Mouse (Mus musculus): ENCODE data around the gene Agk. TPM values are rescaled to one million over a fixed set of nuclear protein-coding genes. Genes with fewer than 3 reads are reported as not detected.

Agk gene
- total and polyA plus RNA-seq, 3 experiments: 29.7 to 29.9 TPM; not detected in 1

DNA sequence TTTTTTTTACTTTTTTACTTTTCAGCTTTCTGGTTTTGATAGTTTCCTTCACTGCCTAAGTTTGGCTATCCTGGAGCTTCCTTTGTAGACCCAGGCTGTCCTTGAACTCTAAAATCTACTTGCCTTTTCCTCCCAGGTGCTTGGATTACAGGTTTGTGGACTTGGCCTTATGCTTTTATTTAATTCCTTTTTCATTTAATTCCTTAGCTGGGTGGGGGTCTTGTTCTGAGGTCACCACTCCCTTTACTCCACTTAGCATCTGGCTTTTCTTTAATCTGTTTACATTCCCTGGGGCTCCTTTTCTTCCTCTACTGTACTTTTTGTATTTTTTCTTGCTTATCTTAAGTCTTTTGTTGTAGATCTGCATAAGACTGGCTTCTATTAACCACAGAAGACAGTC, 25.1 kb downstream of the Agk start:
- DNase-seq (ENCODE audit: low read depth, low spot score): no peak
- H3K27ac ChIP-seq (ENCODE audit: control insufficient read depth, low read depth, low read length): no peak overlapping the region
- no peaks in the 10 kb centered on the region for H3K27me3 ChIP-seq (ENCODE audit: control insufficient read depth in 1 of 2, insufficient read depth in 2 of 2, low read length in 2 of 2)
- H3K9me3 ChIP-seq (replicated peaks; ENCODE audit: insufficient read depth, low read length): no peaks in the 10 kb centered on the region
- H3K79me2 ChIP-seq (ENCODE audit: control insufficient read depth, insufficient read depth, low read length, poor library complexity): no peaks in the 10 kb centered on the region
- H3K4me1 ChIP-seq (ENCODE audit: control insufficient read depth in 1 of 2, insufficient read depth in 2 of 2, low read length in 2 of 2): peaks cover 4 to 11% of the 10 kb centered on the region in 2 experiments; a peak in 3 of 4 replicates
- H3K36me3 ChIP-seq (ENCODE audit: control insufficient read depth in 1 of 2, insufficient read depth in 2 of 2, low read length in 2 of 2): peaks cover 6 to 18% of the 10 kb centered on the region in 2 experiments
- no peak overlapping the region for H3K9ac ChIP-seq (ENCODE audit: control insufficient read depth, low read depth, low read length, poor library complexity, severe bottlenecking)
- no peak for TF ChIP-seq TAL1 (IDR thresholded peaks at IDR 0.05; ENCODE audit: low read length)
- no peak overlapping the region for H3K4me3 ChIP-seq (ENCODE audit: control insufficient read depth in 1 of 2, insufficient read depth in 1 of 2, low read depth in 2 of 2, low read length in 2 of 2)

DNA sequence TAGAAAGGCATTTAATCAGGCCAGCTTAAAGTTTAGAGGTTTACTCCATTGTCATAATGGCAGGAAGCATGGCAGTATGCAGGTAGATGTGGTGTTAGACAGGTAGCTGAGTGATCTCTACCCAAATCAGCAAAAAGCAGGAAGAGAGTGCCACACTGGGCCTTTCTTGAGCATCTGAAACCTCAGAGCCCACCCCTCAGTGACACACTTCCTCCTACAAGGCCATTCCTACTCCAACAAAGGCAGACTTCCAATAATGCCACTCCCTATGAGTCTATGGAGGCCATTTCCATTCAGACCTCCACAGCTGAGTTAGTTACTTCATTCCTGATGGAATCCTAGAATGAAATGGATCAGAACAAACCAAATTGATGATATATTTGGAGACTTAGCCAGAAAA, 25.9 kb downstream of the Agk start:
- Histone ChIP-seq H3K79me2 (ENCODE audit: control insufficient read depth, insufficient read depth, low read length, poor library complexity) (no peaks in the 10 kb centered on the region), H3K27me3 (ENCODE audit: control insufficient read depth in 1 of 2, insufficient read depth in 2 of 2, low read length in 2 of 2) (no peaks in the 10 kb centered on the region), H3K9me3 (replicated peaks; ENCODE audit: insufficient read depth, low read length) (no peaks in the 10 kb centered on the region), H3K4me3 (ENCODE audit: control insufficient read depth in 1 of 2, insufficient read depth in 1 of 2, low read depth in 2 of 2, low read length in 2 of 2) (no peak overlapping the region), H3K4me1 (ENCODE audit: control insufficient read depth in 1 of 2, insufficient read depth in 2 of 2, low read length in 2 of 2) (peaks cover 4 to 11% of the 10 kb centered on the region in 2 experiments; a peak in 3 of 4 replicates), H3K27ac (ENCODE audit: control insufficient read depth, low read depth, low read length) (no peak overlapping the region), H3K36me3 (ENCODE audit: control insufficient read depth in 1 of 2, insufficient read depth in 2 of 2, low read length in 2 of 2) (peaks cover 6 to 18% of the 10 kb centered on the region in 2 experiments), H3K9ac (ENCODE audit: control insufficient read depth, low read depth, low read length, poor library complexity, severe bottlenecking) (no peak overlapping the region)
- TF ChIP-seq UBTF (IDR thresholded peaks at IDR 0.05; ENCODE audit: borderline replicate concordance, insufficient read depth, low read depth, low read length) (no peak), POLR2AphosphoS5 (IDR thresholded peaks at IDR 0.05; ENCODE audit: borderline replicate concordance, low read depth, low read length) (no peak), SMC3 (IDR thresholded peaks at IDR 0.05; ENCODE audit: low read depth, low read length) (no peak), SIN3A (IDR thresholded peaks at IDR 0.05; ENCODE audit: low read length) (no peak), ZNF384 (IDR thresholded peaks at IDR 0.05; ENCODE audit: low read depth, low read length) (no peak), RAD21 (IDR thresholded peaks at IDR 0.05; ENCODE audit: low read depth, low read length) (no peak), MXI1 (IDR thresholded peaks at IDR 0.05; ENCODE audit: low read depth, low read length) (no peak), ETS1 (IDR thresholded peaks at IDR 0.05; ENCODE audit: low read depth, low read length) (no peak), CHD1 (IDR thresholded peaks at IDR 0.05; ENCODE audit: low read depth, low read length) (no peak)
- no peak for DNase-seq (ENCODE audit: low read depth, low spot score)

DNA sequence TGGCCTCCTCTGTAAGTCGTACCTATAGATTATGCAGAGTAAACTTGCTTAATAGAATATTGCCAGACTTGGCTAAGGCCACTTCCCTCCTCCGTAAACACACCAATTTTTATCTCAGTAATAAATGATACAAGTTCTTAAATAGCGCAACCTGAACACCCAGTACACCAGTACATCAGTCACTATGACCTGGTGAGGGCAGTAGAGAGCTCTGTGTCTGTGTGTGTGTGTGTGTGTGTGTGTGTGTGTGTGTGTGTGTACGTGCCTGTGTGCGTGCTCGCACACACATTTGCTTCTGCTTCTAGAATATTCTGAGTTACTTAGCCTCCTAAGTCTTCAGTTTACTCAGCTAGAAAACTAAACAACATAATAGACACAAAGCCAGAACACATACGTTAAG, 28.4 kb downstream of the Agk start:
- H3K36me3 ChIP-seq (ENCODE audit: control insufficient read depth in 1 of 2, insufficient read depth in 2 of 2, low read length in 2 of 2): peaks cover 0 to 3% of the 10 kb centered on the region in 2 experiments; a peak in 2 of 4 replicates
- peak; percentile 47 for DNase-seq (ENCODE audit: low read depth, low spot score)

More for the DNA sequence above, 28.4 kb downstream of the Agk start:
- no peak overlapping the region for H3K4me3 ChIP-seq (ENCODE audit: control insufficient read depth in 1 of 2, insufficient read depth in 1 of 2, low read depth in 2 of 2, low read length in 2 of 2)
- H3K9me3 ChIP-seq (replicated peaks; ENCODE audit: insufficient read depth, low read length): no peaks in the 10 kb centered on the region
- no peak overlapping the region for H3K9ac ChIP-seq (ENCODE audit: control insufficient read depth, low read depth, low read length, poor library complexity, severe bottlenecking)
- H3K27me3 ChIP-seq (ENCODE audit: control insufficient read depth in 1 of 2, insufficient read depth in 2 of 2, low read length in 2 of 2): no peaks in the 10 kb centered on the region
- TF ChIP-seq CHD1 (IDR thresholded peaks at IDR 0.05; ENCODE audit: low read depth, low read length): no peak
- TF ChIP-seq CTCF (IDR thresholded peaks at IDR 0.05 in 2 of 3, conservative IDR thresholded peaks at IDR 0.05 in 1 of 3; ENCODE audit: control insufficient read depth in 1 of 3, insufficient read depth in 1 of 3, low read depth in 2 of 3, low read length in 3 of 3, poor library complexity in 1 of 3, severe bottlenecking in 1 of 3): peak in 2 of 3 experiments; percentile 24 to 41; a peak in 5 of 6 replicates
- no peak overlapping the region for H3K27ac ChIP-seq (ENCODE audit: control insufficient read depth, low read depth, low read length)
- no peaks in the 10 kb centered on the region for H3K4me1 ChIP-seq (ENCODE audit: control insufficient read depth in 1 of 2, insufficient read depth in 2 of 2, low read length in 2 of 2)
- no peaks in the 10 kb centered on the region for H3K79me2 ChIP-seq (ENCODE audit: control insufficient read depth, insufficient read depth, low read length, poor library complexity)
